Mouse (Mus musculus) right cerebral cortex, postnatal 4 days (tissue): ENCODE measurements around the gene Sim2.

Experiments used
- DNase-seq: peaks from one replicate; pipeline ENCODE4 v3.0.0-alpha.2; 2022

The Sim2 gene

GRCm38 (mm10) chr16:94079075-94079855, 5.5 kb upstream of the Sim2 start:
- DNase-seq: no peak

GRCm38 (mm10) chr16:94079856-94080555, 4.7 kb upstream of the Sim2 start:
- DNase-seq: no peak

GRCm38 (mm10) chr16:94081596-94081995, 3.1 kb upstream of the Sim2 start:
- no peak for DNase-seq

GRCm38 (mm10) chr16:94081996-94082708, 2.6 kb upstream of the Sim2 start:
- DNase-seq: no peak

GRCm38 (mm10) chr16:94082960-94083847, 1.5 kb upstream of the Sim2 start:
- DNase-seq: no peak

- no peak for DNase-seq
Observed at GRCm38 (mm10) chr16:94083848-94084525, 744 bp upstream of the Sim2 start.

- no peak for DNase-seq
Observed at GRCm38 (mm10) chr16:94085603-94086285, 1.0 kb downstream of the Sim2 start.

GRCm38 (mm10) chr16:94086701-94087569, 2.2 kb downstream of the Sim2 start:
- DNase-seq: no peak

GRCm38 (mm10) chr16:94087570-94088225, 3.0 kb downstream of the Sim2 start:
- no peak for DNase-seq

GRCm38 (mm10) chr16:94088226-94088748, 3.6 kb downstream of the Sim2 start:
- no peak for DNase-seq

GRCm38 (mm10) chr16:94088819-94089692, 4.3 kb downstream of the Sim2 start:
- DNase-seq: no peak

- DNase-seq: no peak
Observed at GRCm38 (mm10) chr16:94092511-94093150, 7.9 kb downstream of the Sim2 start.

GRCm38 (mm10) chr16:94093151-94093863, 8.6 kb downstream of the Sim2 start:
- DNase-seq: no peak

GRCm38 (mm10) chr16:94094251-94095108, 9.7 kb downstream of the Sim2 start:
- DNase-seq: no peak

- DNase-seq: no peak
Observed at GRCm38 (mm10) chr16:94095109-94095822, 10.5 kb downstream of the Sim2 start.

- no peak for DNase-seq
Observed at GRCm38 (mm10) chr16:94096479-94096878, 11.7 kb downstream of the Sim2 start.
